Mouse (Mus musculus) layer of hippocampus, postnatal 10 days (tissue): Measurements from ENCODE around the gene Sept8. TPM values are rescaled to one million over a fixed set of nuclear protein-coding genes. Genes with fewer than 3 reads are reported as not detected.
A peak's percentile ranks its signal among the peaks of the same experiment; 100 is the strongest.

Experiments used
- DNase-seq, 2 experiments: peaks; one replicate each; pipeline ENCODE4 v3.0.0; 2021; ENCODE audit warnings: low spot score in 2 of 2
- long read RNA-seq: library from polyadenylated mRNA; stranded (forward); transcript quantifications from one replicate; pipeline ENCODE4 v2.0.0, GENCODE M21; 2023
- total RNA-seq, 2 experiments: library from RNA; stranded (reverse); gene quantifications; 2 replicates each; pipeline ENCODE4 v1.2.3; 2021

The Sept8 gene
- 100 to 1,000 TPM; 126 to 130 TPM for total RNA-seq
- long read RNA-seq, full-length matches to known transcripts, result 35 of 70 reads
- long read RNA-seq, partial matches to known transcripts, result 4 of 70 reads
- long read RNA-seq, other reads (novel, unspliced or antisense), result 31 of 70 reads

GRCm38 (mm10) chr11:53519207-53520121 is at the start of gene Sept8:
Sept8 (plus strand) TSS chr11:53519257.
- peak; percentile 66 to 80 for DNase-seq

- DNase-seq, result no peak
Observed at GRCm38 (mm10) chr11:53469294-53469967, 49.6 kb upstream of the Sept8 start.

GRCm38 (mm10) chr11:53469968-53470695 is 48.9 kb upstream of the Sept8 start, which contains the start of gene Gm9837:
Gm9837 (minus strand) TSS chr11:53470479.
- peak; percentile 97 for DNase-seq

GRCm38 (mm10) chr11:53472709-53473108 is 46.3 kb upstream of the Sept8 start:
- DNase-seq, result no peak

- DNase-seq, result no peak
Observed at GRCm38 (mm10) chr11:53475620-53476019, 43.4 kb upstream of the Sept8 start.

GRCm38 (mm10) chr11:53477833-53478232 is 41.2 kb upstream of the Sept8 start:
- DNase-seq, result no peak

GRCm38 (mm10) chr11:53478383-53479170 is 40.5 kb upstream of the Sept8 start:
- DNase-seq, result peak in 1 of 2 experiments; percentile 40

- DNase-seq, result peak in 1 of 2 experiments; percentile 42
Observed at GRCm38 (mm10) chr11:53479171-53479782, 39.8 kb upstream of the Sept8 start.

- peak; percentile 56 to 70 for DNase-seq
Observed at GRCm38 (mm10) chr11:53479783-53480301, 39.2 kb upstream of the Sept8 start, which contains the start of the genes Gm9945 and Sowaha. Gm9945 (plus strand) TSS chr11:53480166. Sowaha (minus strand) TSS chr11:53480274.

GRCm38 (mm10) chr11:53481088-53481730 is 37.8 kb upstream of the Sept8 start:
- DNase-seq, result no peak

GRCm38 (mm10) chr11:53483159-53483891 is 35.7 kb upstream of the Sept8 start:
- no peak for DNase-seq

- DNase-seq, result no peak
Observed at GRCm38 (mm10) chr11:53485719-53486118, 33.3 kb upstream of the Sept8 start.

- DNase-seq, result no peak
Observed at GRCm38 (mm10) chr11:53486351-53486750, 32.7 kb upstream of the Sept8 start.

GRCm38 (mm10) chr11:53486822-53487594 is 32.0 kb upstream of the Sept8 start:
- no peak for DNase-seq

GRCm38 (mm10) chr11:53489007-53489406 is 30.1 kb upstream of the Sept8 start:
- DNase-seq, result no peak

GRCm38 (mm10) chr11:53489421-53489820 is 29.6 kb upstream of the Sept8 start:
- no peak for DNase-seq

- no peak for DNase-seq
Observed at GRCm38 (mm10) chr11:53491954-53492401, 27.1 kb upstream of the Sept8 start.
